Mouse (Mus musculus): ENCODE measurements around the gene Exoc6b.

DNA sequence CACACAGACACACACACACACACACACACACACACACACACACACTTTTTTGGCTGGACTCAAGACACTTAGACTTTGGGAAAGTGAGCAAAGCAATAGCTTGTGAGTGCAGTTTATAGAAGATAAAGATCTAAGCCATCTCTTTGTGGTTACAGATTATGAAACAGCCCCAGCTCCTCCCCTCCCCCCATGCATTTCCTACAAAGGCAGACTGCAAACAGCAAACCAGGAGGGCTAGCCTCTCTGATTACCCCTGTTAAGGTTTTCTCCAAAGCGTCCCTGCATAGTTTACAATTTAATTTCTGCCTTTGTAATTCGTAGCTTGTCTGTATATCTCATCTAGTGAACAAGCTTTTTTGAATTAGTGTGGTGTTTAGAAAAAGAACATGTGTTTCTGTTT lies 412.6 kb downstream of the Exoc6b start:
- TF ChIP-seq CTCF (IDR thresholded peaks at IDR 0.05; ENCODE audit: borderline replicate concordance, extremely low read depth, insufficient read depth, insufficient read length): no peak
- TF ChIP-seq POLR2A (IDR thresholded peaks at IDR 0.05; ENCODE audit: borderline replicate concordance, extremely low read depth, insufficient read depth, insufficient read length, poor library complexity, severe bottlenecking): no peak
